Mouse (Mus musculus): ENCODE results near the gene Kif16b. TPM values are rescaled to one million over a fixed set of nuclear protein-coding genes. Genes with fewer than 3 reads are reported as not detected.

The Kif16b gene
- polyA plus RNA-seq, 1 experiment from 2014 or later = 6.4 TPM

DNA sequence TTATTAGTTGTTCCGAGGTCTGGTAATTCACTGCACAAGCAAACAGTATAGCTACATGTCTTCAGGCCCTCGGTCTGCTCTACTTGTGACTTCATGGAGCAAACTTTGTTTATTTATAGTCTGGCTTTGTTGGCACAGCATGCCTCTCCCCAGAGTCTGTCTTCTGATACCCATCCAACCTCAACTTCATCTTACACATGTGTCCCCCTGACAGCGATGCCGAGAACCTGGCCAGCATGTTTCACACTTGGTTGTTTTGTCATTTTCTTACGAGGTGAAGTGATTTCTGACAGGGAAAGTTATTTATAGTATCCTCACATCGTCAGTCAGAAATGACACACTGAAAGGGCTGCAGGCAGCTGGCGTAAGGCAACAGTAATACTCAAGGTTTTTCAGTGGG is 249.7 kb downstream of the Kif16b start:
- Histone ChIP-seq H3K4me3 (ENCODE audit: low read depth, low read length) (no peak overlapping the region), H3K27me3 (replicated peaks; ENCODE audit: insufficient read depth, low read length) (no peaks in the 10 kb centered on the region), H3K36me3 (ENCODE audit: insufficient read depth, low read length) (no peaks in the 10 kb centered on the region), H3K4me1 (ENCODE audit: insufficient read depth, low read depth, low read length) (peaks cover 6% of the 10 kb centered on the region; the same call in 1 of the 2 replicates), H3K27ac (ENCODE audit: low read length) (no peak overlapping the region), H3K9me3 (ENCODE audit: low read length) (no peaks in the 10 kb centered on the region), H3K4me2 (replicated peaks; ENCODE audit: low read depth, low read length) (no peak overlapping the region), H3K9ac (replicated peaks; ENCODE audit: low read depth) (no peak overlapping the region)
- ATAC-seq = peak; percentile 85
- peak; percentile 74 for DNase-seq (ENCODE audit: low spot score)
- WGBS = 42% methylated on average over 7 of the region's 7 CpGs
- TF ChIP-seq CTCF (IDR thresholded peaks at IDR 0.05) (no peak), EP300 (IDR thresholded peaks at IDR 0.05) (peak; percentile 80)

DNA sequence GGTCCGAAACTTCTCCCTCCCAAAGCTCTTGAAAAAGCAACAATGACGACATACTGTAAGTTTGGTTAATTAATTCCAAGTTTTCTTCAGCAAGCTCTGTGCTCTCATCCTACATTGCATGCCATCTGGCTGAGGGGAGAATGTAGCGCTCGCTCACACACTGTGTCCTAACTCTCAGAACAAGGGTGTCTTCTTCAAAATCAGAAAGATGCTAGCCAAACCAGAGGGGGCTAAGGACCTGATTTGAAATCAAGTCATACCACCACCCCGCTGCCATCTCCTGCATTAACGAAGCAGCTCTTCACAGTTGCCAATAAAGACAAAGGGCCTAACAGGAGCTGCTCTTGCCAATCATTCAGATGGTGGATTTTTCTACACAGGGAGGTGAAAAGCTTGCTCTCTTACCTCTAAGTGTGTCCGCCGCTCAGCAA is 253.3 kb downstream of the Kif16b start:
- Histone ChIP-seq H3K27ac (ENCODE audit: low read length) (no peak overlapping the region), H3K9me3 (ENCODE audit: low read length) (no peaks in the 10 kb centered on the region), H3K27me3 (replicated peaks; ENCODE audit: insufficient read depth, low read length) (no peaks in the 10 kb centered on the region), H3K4me3 (ENCODE audit: low read depth, low read length) (no peak overlapping the region), H3K4me2 (replicated peaks; ENCODE audit: low read depth, low read length) (no peak overlapping the region), H3K36me3 (ENCODE audit: insufficient read depth, low read length) (no peaks in the 10 kb centered on the region), H3K9ac (replicated peaks; ENCODE audit: low read depth) (no peak overlapping the region), H3K4me1 (ENCODE audit: insufficient read depth, low read depth, low read length) (peaks cover 6% of the 10 kb centered on the region; the same call in 1 of the 2 replicates)
- WGBS = 93% methylated on average over 8 of the region's 8 CpGs
- DNase-seq (ENCODE audit: low spot score) (no peak), ATAC-seq (no peak)
- TF ChIP-seq CTCF (IDR thresholded peaks at IDR 0.05) = no peak
- no peak for TF ChIP-seq EP300 (IDR thresholded peaks at IDR 0.05)

DNA sequence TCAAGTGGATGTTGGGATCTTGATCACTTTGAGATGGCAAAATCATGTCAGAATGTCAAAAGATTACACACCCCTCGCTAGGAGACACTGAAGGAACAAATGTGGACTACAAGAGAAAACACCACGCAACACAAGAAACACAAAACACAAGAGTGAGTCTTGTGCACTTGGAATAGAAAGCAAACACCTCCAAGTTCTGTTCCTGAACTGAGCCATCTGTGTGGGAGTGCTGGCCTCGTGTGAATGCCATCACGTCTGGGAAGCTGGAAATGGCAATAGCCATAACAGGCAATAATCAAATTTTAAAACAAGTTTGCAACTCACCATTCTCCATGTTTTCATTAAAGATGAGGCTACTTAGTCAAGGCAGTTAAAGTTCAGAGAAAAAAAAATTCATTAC is 254.5 kb downstream of the Kif16b start:
- no peaks in the 10 kb centered on the region for H3K36me3 ChIP-seq (ENCODE audit: insufficient read depth, low read length)
- 79% methylated on average over 4 of the region's 4 CpGs for WGBS
- H3K4me1 ChIP-seq (ENCODE audit: insufficient read depth, low read depth, low read length) = peaks cover 6% of the 10 kb centered on the region; the same call in 1 of the 2 replicates
- no peak for DNase-seq (ENCODE audit: low spot score)
- H3K27me3 ChIP-seq (replicated peaks; ENCODE audit: insufficient read depth, low read length) = no peaks in the 10 kb centered on the region
- H3K9ac ChIP-seq (replicated peaks; ENCODE audit: low read depth) = no peak overlapping the region
- no peak for TF ChIP-seq EP300 (IDR thresholded peaks at IDR 0.05)
- TF ChIP-seq CTCF (IDR thresholded peaks at IDR 0.05) = no peak
- no peak for ATAC-seq
- no peak overlapping the region for H3K4me3 ChIP-seq (ENCODE audit: low read depth, low read length)
- no peaks in the 10 kb centered on the region for H3K9me3 ChIP-seq (ENCODE audit: low read length)
- no peak overlapping the region for H3K4me2 ChIP-seq (replicated peaks; ENCODE audit: low read depth, low read length)
- H3K27ac ChIP-seq (ENCODE audit: low read length) = no peak overlapping the region

DNA sequence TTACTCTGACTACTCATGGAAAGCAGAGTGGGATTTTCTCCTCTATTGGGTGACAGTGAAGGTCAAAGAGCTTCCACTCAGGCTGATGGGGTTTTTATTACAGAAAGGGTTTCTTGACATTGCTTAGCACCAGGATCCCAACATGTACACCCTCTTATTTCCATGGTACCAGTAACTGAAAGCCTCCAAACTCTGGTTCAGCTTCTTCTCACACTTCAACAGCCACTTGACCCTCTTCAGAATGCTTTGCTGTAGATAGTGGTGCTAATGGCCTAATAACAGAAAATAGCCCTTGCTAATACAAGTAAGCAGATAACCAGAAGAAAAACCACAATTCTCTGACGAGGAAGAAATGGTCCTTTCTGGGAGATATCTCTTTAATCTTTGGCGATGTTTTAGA is 259.6 kb downstream of the Kif16b start:
- DNase-seq (ENCODE audit: low spot score) = no peak
- 64% methylated on average over 2 of the region's 2 CpGs for WGBS
- no peak for TF ChIP-seq CTCF (IDR thresholded peaks at IDR 0.05)
- TF ChIP-seq EP300 (IDR thresholded peaks at IDR 0.05) = no peak
- H3K9me3 ChIP-seq (ENCODE audit: low read length) = no peaks in the 10 kb centered on the region
- no peaks in the 10 kb centered on the region for H3K36me3 ChIP-seq (ENCODE audit: insufficient read depth, low read length)
- no peak for ATAC-seq
- no peak overlapping the region for H3K27ac ChIP-seq (ENCODE audit: low read length)
- H3K4me2 ChIP-seq (replicated peaks; ENCODE audit: low read depth, low read length) = no peak overlapping the region
- H3K9ac ChIP-seq (replicated peaks; ENCODE audit: low read depth) = no peak overlapping the region
- no peaks in the 10 kb centered on the region for H3K27me3 ChIP-seq (replicated peaks; ENCODE audit: insufficient read depth, low read length)
- H3K4me3 ChIP-seq (ENCODE audit: low read depth, low read length) = no peak overlapping the region
- H3K4me1 ChIP-seq (ENCODE audit: insufficient read depth, low read depth, low read length) = no peaks in the 10 kb centered on the region

DNA sequence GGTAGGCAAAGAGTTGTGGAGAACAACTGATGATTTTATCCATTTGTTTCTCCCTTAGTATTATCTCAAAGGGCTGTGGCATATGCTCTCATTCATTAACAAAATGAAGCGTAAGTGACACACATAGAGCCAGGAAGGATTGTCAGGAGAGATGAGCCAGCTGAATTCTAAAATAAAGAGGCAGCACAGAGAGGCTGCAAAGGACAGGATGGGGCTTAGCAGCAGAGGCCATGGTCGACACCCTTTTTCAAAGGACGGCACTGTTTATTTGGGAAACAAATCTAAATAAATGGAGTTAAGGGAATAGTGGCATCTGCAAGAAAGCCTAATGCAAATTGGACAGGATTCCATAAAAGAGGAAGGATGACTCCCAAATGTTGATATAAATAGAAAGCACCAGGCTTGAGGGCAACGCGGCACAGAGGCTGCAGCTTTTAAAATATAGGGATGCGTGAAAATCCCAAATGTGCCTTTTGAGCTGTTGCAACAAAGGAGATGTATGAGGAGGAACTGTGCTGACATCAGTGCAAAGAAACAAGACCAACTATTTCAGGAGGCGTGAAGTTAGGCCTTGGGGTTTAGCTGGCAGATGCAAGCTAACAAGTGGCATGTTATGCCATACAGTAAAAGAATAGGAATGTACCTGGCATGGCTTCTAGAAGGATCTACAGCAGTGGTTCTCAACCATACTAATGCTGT is 265.6 kb downstream of the Kif16b start:
- ATAC-seq (no peak), DNase-seq (ENCODE audit: low spot score) (no peak)
- no peak overlapping the region for H3K9ac ChIP-seq (replicated peaks; ENCODE audit: low read depth)
- no peaks in the 10 kb centered on the region for H3K27me3 ChIP-seq (replicated peaks; ENCODE audit: insufficient read depth, low read length)
- H3K27ac ChIP-seq (ENCODE audit: low read length) = no peak overlapping the region
- H3K36me3 ChIP-seq (ENCODE audit: insufficient read depth, low read length) = no peaks in the 10 kb centered on the region
- H3K9me3 ChIP-seq (ENCODE audit: low read length) = no peaks in the 10 kb centered on the region
- H3K4me1 ChIP-seq (ENCODE audit: insufficient read depth, low read depth, low read length) = no peaks in the 10 kb centered on the region
- 60% methylated on average over 7 of the region's 7 CpGs for WGBS
- no peak overlapping the region for H3K4me2 ChIP-seq (replicated peaks; ENCODE audit: low read depth, low read length)
- no peak overlapping the region for H3K4me3 ChIP-seq (ENCODE audit: low read depth, low read length)
- TF ChIP-seq CTCF (IDR thresholded peaks at IDR 0.05) (no peak), EP300 (IDR thresholded peaks at IDR 0.05) (no peak)

DNA sequence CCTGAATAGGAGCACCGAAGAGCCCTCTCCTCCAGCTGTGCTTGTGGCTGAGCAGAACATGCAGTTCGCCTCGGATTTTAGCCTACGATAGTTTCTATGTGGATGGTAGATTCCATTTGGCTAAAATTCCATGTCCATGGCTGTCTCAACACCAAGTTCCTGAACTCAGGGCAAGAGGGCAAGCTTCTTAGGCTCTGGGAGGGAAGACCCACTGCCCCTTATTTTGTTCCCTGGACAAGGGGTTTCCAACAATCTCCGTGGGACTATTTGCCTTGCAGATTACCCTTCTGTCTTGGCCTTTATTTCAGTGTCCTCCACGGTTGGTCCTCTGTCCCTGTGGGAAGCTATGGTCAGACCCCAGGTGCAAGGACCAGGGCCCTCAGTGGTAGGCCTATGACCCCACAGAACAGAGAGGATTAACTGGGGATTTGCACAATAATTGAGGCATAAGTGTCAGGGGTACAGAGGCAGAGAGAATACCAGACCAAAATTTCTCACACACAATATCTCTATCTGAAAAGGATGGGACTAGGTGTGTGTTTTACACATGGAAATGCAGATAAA is 267.3 kb downstream of the Kif16b start:
- Histone ChIP-seq H3K27ac (ENCODE audit: low read length) (no peak overlapping the region), H3K4me2 (replicated peaks; ENCODE audit: low read depth, low read length) (no peak overlapping the region), H3K9me3 (ENCODE audit: low read length) (no peaks in the 10 kb centered on the region), H3K27me3 (replicated peaks; ENCODE audit: insufficient read depth, low read length) (no peaks in the 10 kb centered on the region), H3K4me1 (ENCODE audit: insufficient read depth, low read depth, low read length) (no peaks in the 10 kb centered on the region), H3K4me3 (ENCODE audit: low read depth, low read length) (no peak overlapping the region), H3K9ac (replicated peaks; ENCODE audit: low read depth) (no peak overlapping the region), H3K36me3 (ENCODE audit: insufficient read depth, low read length) (no peaks in the 10 kb centered on the region)
- ATAC-seq = no peak
- no peak for TF ChIP-seq CTCF (IDR thresholded peaks at IDR 0.05)
- no peak for TF ChIP-seq EP300 (IDR thresholded peaks at IDR 0.05)
- no peak for DNase-seq (ENCODE audit: low spot score)
- 86% methylated on average over 6 of the region's 6 CpGs for WGBS

All from lung, postnatal 0 days (tissue).